Mouse (Mus musculus) liver, embryonic 14.5 days (tissue): ENCODE results near the gene Bpifb5.
"Not testable (repeated sequence)": the region's sequence is repeated elsewhere in the genome, so short reads cannot be mapped to it uniquely, and the experiment has no call there.

Experiments used
- CTCF ChIP-seq: IDR thresholded peaks from 2 replicates; pipeline ENCODE4 v1.5.1; 2016; ENCODE audit warnings: antibody characterized with exemption, low read depth, control low read depth
- EP300 ChIP-seq: IDR thresholded peaks from 2 replicates; pipeline ENCODE4 v1.6.1; 2016; ENCODE audit warnings: antibody characterized with exemption, low read depth

- not testable (repeated sequence) for TF ChIP-seq CTCF, EP300
Observed at GRCm38 (mm10) chr2:154181900-154182299, 41.6 kb upstream of the Bpifb5 start.
